Mouse (Mus musculus) stomach, embryonic 15.5 days (tissue): ENCODE data around the gene Gucy2g. TPM values are rescaled to one million over a fixed set of nuclear protein-coding genes. Genes with fewer than 3 reads are reported as not detected.
"Not testable (repeated sequence)": the region's sequence is repeated elsewhere in the genome, so short reads cannot be mapped to it uniquely, and the experiment has no call there.

Source experiments
- ATAC-seq: fragments of 200-750 bp; cut with Nextera tagmentation; 2 replicates; pipeline ENCODE4 v1.8.0; 2017; ENCODE audit warnings: low read depth, moderate number of reproducible peaks, moderate TSS enrichment; ENCODE audit not compliant: insufficient read depth, low FRiP score
- H3K27ac ChIP-seq: fragments of 300-500 bp; sonication (generic); 2 replicates; pipeline ENCODE4 v1.5.1; 2015; ENCODE audit warnings: mild to moderate bottlenecking, inconsistent platforms
- H3K27me3 ChIP-seq: fragments of 300-500 bp; sonication (generic); replicated peaks from 2 replicates; pipeline ENCODE4 v1.6.1; 2015; ENCODE audit warnings: inconsistent platforms
- H3K36me3 ChIP-seq: fragments of 300-500 bp; sonication (generic); 2 replicates; pipeline ENCODE4 v1.6.1; 2015; ENCODE audit warnings: inconsistent platforms
- H3K4me1 ChIP-seq: fragments of 300-500 bp; sonication (generic); 2 replicates; pipeline ENCODE4 v1.6.1; 2015; ENCODE audit warnings: inconsistent platforms
- H3K4me2 ChIP-seq: fragments of 300-500 bp; sonication (generic); 2 replicates; pipeline ENCODE4 v1.6.1; 2015; ENCODE audit warnings: mild to moderate bottlenecking, inconsistent platforms
- H3K4me3 ChIP-seq: fragments of 300-500 bp; sonication (generic); replicated peaks from 2 replicates; pipeline ENCODE4 v1.5.1; 2015; ENCODE audit warnings: inconsistent platforms
- H3K9ac ChIP-seq: fragments of 300-500 bp; sonication (generic); 2 replicates; pipeline ENCODE4 v1.6.1; 2015; ENCODE audit warnings: inconsistent platforms
- H3K9me3 ChIP-seq: fragments of 300-500 bp; sonication (generic); 2 replicates; pipeline ENCODE4 v1.6.1; 2016; ENCODE audit warnings: inconsistent platforms
- WGBS: fragments of 180-500 bp; shearing (Covaris S2); methylation state at CpG from one replicate; pipeline ENCODE4 v1.1.7; 2015; 5-methylcytosine and 5-hydroxymethylcytosine counted together
- polyA plus RNA-seq: library from polyadenylated mRNA; unstranded; fragments of >200 nt; fragmentation: Nextera tagmentation; extraction: Ambion mirVana; gene quantifications from 2 replicates; pipeline ENCODE4 v1.2.1, GENCODE M21; 2015

Gucy2g gene
- polyA plus RNA-seq, 1 experiment from 2014 or later = 0.05 TPM

GRCm38 (mm10) chr19:55171585-55171984, 69.5 kb downstream of the Gucy2g start:
- H3K4me3 ChIP-seq = no peak overlapping the region
- H3K27ac ChIP-seq = no peak overlapping the region
- H3K27me3 ChIP-seq = no peaks in the 10 kb centered on the region

GRCm38 (mm10) chr19:55170399-55170798, 70.6 kb downstream of the Gucy2g start:
- no peak overlapping the region for H3K4me2 ChIP-seq
- H3K9me3 ChIP-seq = no peaks in the 10 kb centered on the region
- no peaks in the 10 kb centered on the region for H3K36me3 ChIP-seq
- H3K27me3 ChIP-seq = no peaks in the 10 kb centered on the region
- no peaks in the 10 kb centered on the region for H3K4me1 ChIP-seq
- H3K4me3 ChIP-seq = no peak overlapping the region
- H3K27ac ChIP-seq = no peak overlapping the region
- no peak for ATAC-seq
- no peak overlapping the region for H3K9ac ChIP-seq

More at GRCm38 (mm10) chr19:55171585-55171984, 69.5 kb downstream of the Gucy2g start:
- no peak for ATAC-seq
- no peaks in the 10 kb centered on the region for H3K36me3 ChIP-seq
- H3K4me2 ChIP-seq = no peak overlapping the region
- H3K9me3 ChIP-seq = no peaks in the 10 kb centered on the region
- no peak overlapping the region for H3K9ac ChIP-seq
- H3K4me1 ChIP-seq = no peaks in the 10 kb centered on the region
- WGBS = 48% methylated on average over 1 of the region's 1 CpGs

- H3K36me3 ChIP-seq, H3K4me3 ChIP-seq, H3K27me3 ChIP-seq, H3K9me3 ChIP-seq, H3K9ac ChIP-seq, H3K27ac ChIP-seq, ATAC-seq, H3K4me2 ChIP-seq, H3K4me1 ChIP-seq: not testable (repeated sequence)
- WGBS = 88% methylated on average over 8 of the region's 8 CpGs
These were observed 71.8 kb downstream of the Gucy2g start for GRCm38 (mm10) chr19:55169236-55169729.

DNA sequence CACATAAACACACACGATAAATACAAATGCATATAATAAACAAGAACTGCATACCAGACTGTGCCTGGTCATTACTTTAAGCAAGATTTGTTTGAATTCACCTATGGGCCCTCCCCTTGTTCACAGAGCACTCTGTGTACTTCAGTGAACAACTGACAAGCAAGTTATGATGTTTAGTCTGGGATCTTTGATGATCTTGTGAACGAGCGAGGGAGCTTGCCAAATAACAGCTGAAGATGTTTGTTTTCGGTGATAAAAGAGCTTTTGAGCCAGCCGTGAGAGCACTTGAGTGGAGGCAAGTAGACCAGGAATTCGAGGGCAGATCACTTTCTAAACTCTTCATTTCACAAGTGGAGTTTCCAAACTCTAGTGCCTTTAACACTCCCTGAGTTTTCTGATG, 72.7 kb downstream of the Gucy2g start:
- Histone ChIP-seq H3K4me3 (no peak overlapping the region), H3K9ac (no peak overlapping the region), H3K9me3 (no peaks in the 10 kb centered on the region), H3K27ac (no peak overlapping the region), H3K4me1 (no peaks in the 10 kb centered on the region), H3K27me3 (no peaks in the 10 kb centered on the region), H3K4me2 (no peak overlapping the region), H3K36me3 (no peaks in the 10 kb centered on the region)
- WGBS = 36% methylated on average over 6 of the region's 6 CpGs
- ATAC-seq = no peak

DNA sequence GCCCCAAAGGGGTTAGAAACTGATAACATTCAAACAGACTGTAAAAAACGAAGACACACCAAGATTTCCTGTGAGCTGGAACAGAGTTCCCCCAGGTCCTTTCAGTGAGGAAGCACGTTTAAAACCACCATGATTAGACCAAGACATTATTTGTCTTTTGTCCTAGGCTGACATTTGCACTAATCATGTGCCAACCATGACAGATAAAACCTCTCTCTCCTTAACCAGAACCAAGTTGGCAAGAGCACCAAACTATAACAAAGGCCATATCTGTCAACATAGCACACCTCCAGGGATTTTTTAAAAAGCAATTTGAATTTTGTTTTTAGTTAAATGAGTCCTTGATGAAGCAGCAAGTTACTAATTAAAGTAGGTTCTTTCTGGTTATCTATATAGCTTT, 73.3 kb downstream of the Gucy2g start:
- Histone ChIP-seq H3K4me1 (no peaks in the 10 kb centered on the region), H3K9ac (no peak overlapping the region), H3K4me2 (no peak overlapping the region), H3K27me3 (no peaks in the 10 kb centered on the region), H3K9me3 (no peaks in the 10 kb centered on the region), H3K4me3 (no peak overlapping the region), H3K36me3 (no peaks in the 10 kb centered on the region), H3K27ac (no peak overlapping the region)
- 47% methylated on average over 2 of the region's 2 CpGs for WGBS
- ATAC-seq = no peak

- no peaks in the 10 kb centered on the region for H3K36me3 ChIP-seq
- no peak for ATAC-seq
- 81% methylated on average over 2 of the region's 2 CpGs for WGBS
These were observed 74.3 kb downstream of the Gucy2g start for GRCm38 (mm10) chr19:55166741-55167140.

GRCm38 (mm10) chr19:55165954-55166353, 75.1 kb downstream of the Gucy2g start:
- no peaks in the 10 kb centered on the region for H3K9me3 ChIP-seq
- H3K27ac ChIP-seq = no peak overlapping the region
- no peak overlapping the region for H3K4me2 ChIP-seq
- H3K9ac ChIP-seq = no peak overlapping the region
- 82% methylated on average over 4 of the region's 4 CpGs for WGBS
- H3K36me3 ChIP-seq = no peaks in the 10 kb centered on the region
- no peaks in the 10 kb centered on the region for H3K4me1 ChIP-seq
- no peak for ATAC-seq
- no peaks in the 10 kb centered on the region for H3K27me3 ChIP-seq
- H3K4me3 ChIP-seq = no peak overlapping the region

More at GRCm38 (mm10) chr19:55166741-55167140, 74.3 kb downstream of the Gucy2g start:
- Histone ChIP-seq H3K9ac (no peak overlapping the region), H3K4me1 (no peaks in the 10 kb centered on the region), H3K9me3 (no peaks in the 10 kb centered on the region), H3K4me2 (no peak overlapping the region), H3K27me3 (no peaks in the 10 kb centered on the region), H3K27ac (no peak overlapping the region), H3K4me3 (no peak overlapping the region)

DNA sequence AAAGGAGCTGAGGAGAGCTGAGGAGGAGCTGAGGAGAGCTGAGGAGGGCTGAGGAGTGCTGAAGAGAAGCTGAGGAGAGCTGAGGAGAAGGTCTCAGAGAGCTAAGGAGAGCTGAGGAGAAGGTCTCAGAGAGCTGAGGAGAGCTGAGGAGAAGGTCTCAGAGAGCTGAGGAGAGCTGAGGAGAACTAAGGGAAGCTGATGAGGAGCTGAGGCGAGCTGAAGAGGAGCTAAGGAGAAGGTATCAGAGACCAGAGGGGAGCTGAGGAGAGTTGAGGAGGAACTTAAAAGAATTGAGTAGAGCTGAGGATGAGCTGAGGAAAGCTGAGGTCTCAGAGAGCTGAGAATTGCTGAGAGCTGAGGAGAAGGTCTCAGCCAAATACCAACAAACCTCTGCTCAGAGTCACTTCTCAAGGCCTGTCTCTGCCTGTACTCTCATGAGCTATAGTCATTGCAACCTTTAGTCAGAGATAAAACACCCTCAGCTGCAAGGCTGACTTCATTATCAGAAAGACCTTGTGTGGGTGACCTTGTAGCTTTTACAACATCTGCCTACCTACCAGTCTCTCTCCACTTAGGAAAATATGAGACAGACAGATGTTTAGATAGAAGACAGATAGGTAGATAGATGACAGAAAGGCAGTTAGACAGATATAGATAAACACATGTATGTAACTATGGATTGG, 75.7 kb downstream of the Gucy2g start:
- H3K4me3 ChIP-seq = no peak overlapping the region
- no peaks in the 10 kb centered on the region for H3K36me3 ChIP-seq
- H3K9me3 ChIP-seq = no peaks in the 10 kb centered on the region
- no peak for ATAC-seq
- H3K4me1 ChIP-seq = no peaks in the 10 kb centered on the region
- H3K27me3 ChIP-seq = no peaks in the 10 kb centered on the region
- WGBS = 86% methylated on average over 1 of the region's 1 CpGs
- H3K9ac ChIP-seq = no peak overlapping the region
- H3K27ac ChIP-seq = no peak overlapping the region
- H3K4me2 ChIP-seq = no peak overlapping the region

GRCm38 (mm10) chr19:55164162-55164561, 76.9 kb downstream of the Gucy2g start:
- Histone ChIP-seq H3K36me3 (no peaks in the 10 kb centered on the region), H3K9me3 (no peaks in the 10 kb centered on the region), H3K4me2 (no peak overlapping the region), H3K4me1 (no peaks in the 10 kb centered on the region), H3K27ac (no peak overlapping the region), H3K27me3 (no peaks in the 10 kb centered on the region), H3K9ac (no peak overlapping the region), H3K4me3 (no peak overlapping the region)
- WGBS = 78% methylated on average over 1 of the region's 1 CpGs
- ATAC-seq = no peak

GRCm38 (mm10) chr19:55162271-55162670, 78.8 kb downstream of the Gucy2g start:
- Histone ChIP-seq H3K4me2 (no peak overlapping the region), H3K27me3 (no peaks in the 10 kb centered on the region), H3K4me1 (no peaks in the 10 kb centered on the region), H3K27ac (no peak overlapping the region), H3K4me3 (no peak overlapping the region), H3K9me3 (no peaks in the 10 kb centered on the region), H3K9ac (no peak overlapping the region), H3K36me3 (no peaks in the 10 kb centered on the region)
- ATAC-seq = no peak
- 63% methylated on average over 4 of the region's 4 CpGs for WGBS

DNA sequence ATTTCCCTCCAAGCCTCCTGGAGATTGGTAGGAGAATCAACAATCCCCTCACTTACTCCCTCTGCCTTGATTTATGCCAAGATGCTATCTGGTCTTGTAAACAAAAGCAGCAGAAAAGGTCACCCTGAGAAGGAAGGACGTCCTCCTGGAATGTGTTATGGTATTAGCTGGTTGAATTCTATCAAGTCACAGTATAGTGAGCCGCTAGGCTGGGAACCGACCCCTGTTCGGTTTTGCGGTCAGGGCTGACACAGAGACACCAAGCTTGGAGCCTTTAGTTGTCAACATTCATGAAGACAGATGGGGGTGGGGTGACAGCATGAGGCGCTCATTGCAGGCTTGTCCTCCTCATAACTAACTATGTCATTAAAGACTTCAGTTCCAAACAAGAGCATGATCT, 81.2 kb downstream of the Gucy2g start:
- no peak for ATAC-seq
- 32% methylated on average over 6 of the region's 6 CpGs for WGBS

GRCm38 (mm10) chr19:55158606-55159005, 82.4 kb downstream of the Gucy2g start:
- Histone ChIP-seq H3K4me3 (no peak overlapping the region), H3K27ac (no peak overlapping the region), H3K4me2 (no peak overlapping the region), H3K9me3 (no peaks in the 10 kb centered on the region), H3K9ac (no peak overlapping the region), H3K4me1 (no peaks in the 10 kb centered on the region), H3K36me3 (no peaks in the 10 kb centered on the region), H3K27me3 (no peaks in the 10 kb centered on the region)
- 50% methylated on average over 8 of the region's 8 CpGs for WGBS
- ATAC-seq = no peak

More for the DNA sequence above, 81.2 kb downstream of the Gucy2g start:
- H3K4me1 ChIP-seq = no peaks in the 10 kb centered on the region
- no peak overlapping the region for H3K4me2 ChIP-seq
- no peak overlapping the region for H3K4me3 ChIP-seq
- no peak overlapping the region for H3K9ac ChIP-seq
- H3K27ac ChIP-seq = no peak overlapping the region
- no peaks in the 10 kb centered on the region for H3K9me3 ChIP-seq
- no peaks in the 10 kb centered on the region for H3K36me3 ChIP-seq
- H3K27me3 ChIP-seq = no peaks in the 10 kb centered on the region

DNA sequence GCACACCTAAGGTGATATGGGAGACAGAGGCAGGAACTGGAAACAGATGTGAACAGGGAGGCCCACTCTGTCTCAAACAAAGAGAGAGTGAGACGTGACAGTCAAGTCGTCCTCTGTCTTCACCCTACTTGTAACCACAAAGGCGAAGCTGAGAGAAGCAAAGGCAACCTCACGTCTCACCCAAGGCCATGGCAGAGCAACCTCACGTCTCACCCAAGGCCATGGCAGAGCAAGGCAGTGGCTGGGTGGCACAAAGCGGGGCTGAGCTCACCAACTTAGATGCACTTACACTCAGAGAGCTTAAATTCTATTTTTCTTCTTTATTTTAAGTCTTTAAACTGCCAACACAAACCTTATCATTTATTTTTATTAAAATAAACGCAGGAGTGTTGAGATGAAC, 84.0 kb downstream of the Gucy2g start:
- Histone ChIP-seq H3K4me1 (no peaks in the 10 kb centered on the region), H3K36me3 (no peaks in the 10 kb centered on the region), H3K4me3 (no peak overlapping the region), H3K27ac (no peak overlapping the region), H3K4me2 (no peak overlapping the region), H3K9ac (no peak overlapping the region), H3K27me3 (no peaks in the 10 kb centered on the region), H3K9me3 (no peaks in the 10 kb centered on the region)
- WGBS = 81% methylated on average over 7 of the region's 7 CpGs
- no peak for ATAC-seq
